Mouse (Mus musculus): ENCODE measurements around the gene Safb2.

DNA sequence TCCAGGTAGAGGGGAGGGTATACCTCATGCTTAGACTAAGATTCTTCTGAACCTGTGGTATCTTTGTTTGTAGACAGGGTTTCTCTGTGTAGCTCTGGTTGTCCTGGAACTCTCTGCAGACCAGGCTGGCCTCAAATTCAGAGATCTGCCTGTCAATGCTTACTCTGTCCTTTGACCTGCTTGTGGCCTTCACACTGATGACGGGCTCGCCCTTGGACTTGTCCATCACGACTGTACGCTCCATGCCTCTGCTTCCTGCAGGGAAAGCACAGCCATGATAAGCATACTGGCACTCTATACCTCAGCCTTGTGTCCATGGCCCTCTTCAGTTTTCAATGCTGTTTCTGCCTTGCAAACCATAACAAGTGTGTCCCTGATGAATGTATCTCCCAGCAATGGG lies 17.0 kb downstream of the Safb2 start:
- no peak for TF ChIP-seq CTCF (IDR thresholded peaks at IDR 0.05)
- no peak for TF ChIP-seq EP300 (IDR thresholded peaks at IDR 0.05; ENCODE audit: insufficient read depth, low read depth, low read length)
- TF ChIP-seq POLR2A (IDR thresholded peaks at IDR 0.05; ENCODE audit: insufficient read depth, low read depth, low read length): no peak

Data from heart, adult 2 months (tissue).